ENCODE assay signal across 18 mouse cellular contexts in the genomic region with DNA sequence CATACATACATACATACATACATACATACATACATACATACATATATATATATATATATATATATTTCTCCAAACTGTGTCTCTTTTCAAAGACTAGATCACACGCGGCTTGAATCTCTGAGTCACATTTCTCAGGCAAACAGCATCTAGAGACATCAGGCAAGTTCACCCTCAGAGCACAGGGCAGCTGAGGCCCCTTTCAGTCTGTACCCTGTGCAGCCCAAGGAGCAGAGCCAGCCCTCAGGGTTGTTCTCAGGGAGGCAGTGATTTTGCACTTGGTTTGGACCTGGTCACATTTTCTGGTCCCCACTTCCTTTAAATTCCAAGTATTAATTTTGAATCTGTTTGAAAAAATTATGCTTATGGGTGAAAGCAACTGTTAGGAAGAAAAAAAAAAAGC. TPM values are rescaled to one million over a fixed set of nuclear protein-coding genes. Genes with fewer than 3 reads are reported as not detected.
DNase-seq lines count a peak whose midpoint lies in the region; ATAC-seq and TF ChIP-seq lines count a peak whose summit lies in the region.
"Had no signal": no experiment of that assay in that cellular context is flagged by ENCODE, and none has a peak within 500 bp of the region (broad histone marks: within the 10 kb centered on the region; RNA-seq: fewer than 3 reads in every experiment).

No protein-coding gene starts in this region.

- TF ChIP-seq CTCF in lung, embryonic 14.5 days (IDR thresholded peaks at IDR 0.05; ENCODE audit: low read depth), result no peak

- H3K36me3 ChIP-seq in lung, embryonic 14.5 days (ENCODE audit: insufficient read depth), result no peaks in the 10 kb centered on the region
- no peaks in the 10 kb centered on the region for H3K36me3 ChIP-seq in lung, embryonic 16.5 days (ENCODE audit: control insufficient read depth, insufficient read depth, low read length)
- H3K36me3 ChIP-seq: G1E had no signal

- no peak overlapping the region for H3K27ac ChIP-seq in lung, embryonic 14.5 days (ENCODE audit: low read depth)
- no peak overlapping the region for H3K27ac ChIP-seq in lung, embryonic 16.5 days (ENCODE audit: low read length)

- no peak overlapping the region for H3K4me2 ChIP-seq in lung, embryonic 14.5 days
- no peak overlapping the region for H3K4me2 ChIP-seq in lung, embryonic 16.5 days (ENCODE audit: low read depth, low read length)

- WGBS in lung, embryonic 14.5 days, result 63% methylated on average over 2 of the region's 2 CpGs
- whole genome bisulfite sequencing in lung, embryonic 16.5 days, result 82% methylated on average over 2 of the region's 2 CpGs

- H3K27me3 ChIP-seq in lung, embryonic 14.5 days (ENCODE audit: insufficient read depth, low read length), result no peaks in the 10 kb centered on the region
- no peaks in the 10 kb centered on the region for H3K27me3 ChIP-seq in lung, embryonic 16.5 days (ENCODE audit: control insufficient read depth, insufficient read depth, low read depth, low read length)
- H3K27me3 ChIP-seq: CH12.LX had no signal

- DNase-seq in lung, embryonic 14.5 days, result no peak
- DNase-seq in lung, postnatal 14 days, result no peak
- no peak for DNase-seq in lung, postnatal 36 days
- DNase-seq: adrenal gland, adult 8-10 months; adrenal gland, postnatal 10 days; adrenal gland, postnatal 14 days; adrenal gland, postnatal 25 days; adrenal gland, postnatal 36 days; B cell, adult 2 months; cerebellum, adult 11 months; cerebellum, adult 11-12 months; cerebellum, adult 18-20 months had no signal

- H3K4me3 ChIP-seq in lung, embryonic 14.5 days (ENCODE audit: low read depth, low read length), result no peak overlapping the region
- H3K4me3 ChIP-seq in lung, embryonic 16.5 days (ENCODE audit: low read length), result no peak overlapping the region

- no peaks in the 10 kb centered on the region for H3K9me3 ChIP-seq in lung, embryonic 14.5 days (ENCODE audit: low read depth, low read length)
- H3K9me3 ChIP-seq in lung, embryonic 16.5 days (ENCODE audit: control insufficient read depth, low read length), result no peaks in the 10 kb centered on the region
- H3K9me3 ChIP-seq: G1E had no signal

- H3K9ac ChIP-seq in lung, embryonic 14.5 days, result no peak overlapping the region
- no peak overlapping the region for H3K9ac ChIP-seq in lung, embryonic 16.5 days (ENCODE audit: low read length)

- ATAC-seq in lung, embryonic 14.5 days (ENCODE audit: insufficient read depth), result peak; percentile 70; the same call in 1 of the 2 replicates
- ATAC-seq in lung, embryonic 16.5 days (ENCODE audit: low read depth), result peak; percentile 57; the same call in 1 of the 2 replicates
- ATAC-seq: activated CD4-positive, CD25-positive, alpha-beta regulatory T cell, adult 4 months; CD4-positive, CD25-positive, alpha-beta regulatory T cell, adult 4 months; Patski had no signal

- no peaks in the 10 kb centered on the region for H3K4me1 ChIP-seq in lung, embryonic 14.5 days (ENCODE audit: insufficient read depth)
- peaks cover 2% of the 10 kb centered on the region; the same call in 1 of the 2 replicates for H3K4me1 ChIP-seq in lung, embryonic 16.5 days (replicated peaks; ENCODE audit: control insufficient read depth, insufficient read depth, low read length)

RNA-seq across cellular contexts. Expression of a gene that starts 39.4 kb away (rescaled TPM):
- polyA plus RNA-seq in lung, embryonic 14.5 days (2014; fragmentation: Nextera tagmentation; extraction: Ambion mirVana), result 137 and 138 TPM in 2 replicates
- 124 and 134 TPM in 2 replicates for polyA plus RNA-seq in lung, embryonic 16.5 days (2015; fragmentation: Nextera tagmentation; extraction: Ambion mirVana)
